Mouse (Mus musculus) spleen, postnatal 4 days (tissue): ENCODE results near the gene Fgf12.

ENCODE experiments used
- DNase-seq, 2 experiments: peaks; one replicate each; pipeline ENCODE4 v3.0.0; 2022; ENCODE audit warnings: low spot score in 2 of 2

Fgf12 gene

GRCm38 (mm10) chr16:28476651-28477050 lies 276.2 kb downstream of the Fgf12 start:
- no peak for DNase-seq

- no peak for DNase-seq
Measured at GRCm38 (mm10) chr16:28475553-28475952, 277.3 kb downstream of the Fgf12 start.

- DNase-seq = no peak
Measured at GRCm38 (mm10) chr16:28454821-28455220, 298.0 kb downstream of the Fgf12 start.

GRCm38 (mm10) chr16:28447114-28447455 lies 305.8 kb downstream of the Fgf12 start:
- no peak for DNase-seq

GRCm38 (mm10) chr16:28446334-28447113 lies 306.3 kb downstream of the Fgf12 start:
- peak in 1 of 2 experiments; percentile 58 for DNase-seq

- DNase-seq = no peak
Measured at GRCm38 (mm10) chr16:28445800-28446333, 307.0 kb downstream of the Fgf12 start.

GRCm38 (mm10) chr16:28444993-28445799 lies 307.7 kb downstream of the Fgf12 start:
- no peak for DNase-seq

GRCm38 (mm10) chr16:28421617-28422016 lies 331.3 kb downstream of the Fgf12 start:
- DNase-seq = no peak

- DNase-seq = no peak
Measured at GRCm38 (mm10) chr16:28419693-28420299, 333.1 kb downstream of the Fgf12 start.

GRCm38 (mm10) chr16:28411210-28411817 lies 341.6 kb downstream of the Fgf12 start:
- no peak for DNase-seq

- no peak for DNase-seq
Measured at GRCm38 (mm10) chr16:28408294-28408693, 344.6 kb downstream of the Fgf12 start.

GRCm38 (mm10) chr16:28407892-28408291 lies 345.0 kb downstream of the Fgf12 start:
- DNase-seq = no peak

- no peak for DNase-seq
Measured at GRCm38 (mm10) chr16:28404156-28404555, 348.7 kb downstream of the Fgf12 start.

- no peak for DNase-seq
Measured at GRCm38 (mm10) chr16:28402701-28403100, 350.2 kb downstream of the Fgf12 start.

GRCm38 (mm10) chr16:28391283-28391682 lies 361.6 kb downstream of the Fgf12 start:
- no peak for DNase-seq

GRCm38 (mm10) chr16:28389114-28389513 lies 363.8 kb downstream of the Fgf12 start:
- no peak for DNase-seq

GRCm38 (mm10) chr16:28374790-28375189 lies 378.1 kb downstream of the Fgf12 start:
- DNase-seq = no peak

GRCm38 (mm10) chr16:28373311-28373710 lies 379.6 kb downstream of the Fgf12 start:
- no peak for DNase-seq

GRCm38 (mm10) chr16:28350624-28351023 lies 402.2 kb downstream of the Fgf12 start:
- DNase-seq = no peak

- DNase-seq = no peak
Measured at GRCm38 (mm10) chr16:28345323-28345722, 407.5 kb downstream of the Fgf12 start.

GRCm38 (mm10) chr16:28337930-28338329 lies 414.9 kb downstream of the Fgf12 start:
- DNase-seq = no peak

- no peak for DNase-seq
Measured at GRCm38 (mm10) chr16:28336700-28337099, 416.2 kb downstream of the Fgf12 start.
